Mouse (Mus musculus): ENCODE results near the gene Rnf157. TPM values are rescaled to one million over a fixed set of nuclear protein-coding genes. Genes with fewer than 3 reads are reported as not detected.

Gene Rnf157
- polyA plus RNA-seq, 1 experiment from 2014 or later: 14.1 TPM

GRCm38 (mm10) chr11:116397517-116398347 is 15.1 kb downstream of the Rnf157 start:
- H3K36me3 ChIP-seq (ENCODE audit: control insufficient read depth, insufficient read depth, low read length): peaks cover 3% of the 10 kb centered on the region; the same call in 1 of the 2 replicates
- H3K4me1 ChIP-seq (ENCODE audit: control insufficient read depth, insufficient read depth, low read length): no peaks in the 10 kb centered on the region
- H3K9me3 ChIP-seq (ENCODE audit: control insufficient read depth, low read length): no peaks in the 10 kb centered on the region
- no peak overlapping the region for H3K4me3 ChIP-seq (ENCODE audit: low read length)
- H3K27ac ChIP-seq (ENCODE audit: low read depth, low read length): no peak overlapping the region
- H3K27me3 ChIP-seq (ENCODE audit: control insufficient read depth, insufficient read depth, low read length): no peaks in the 10 kb centered on the region
- no peak overlapping the region for H3K4me2 ChIP-seq (replicated peaks; ENCODE audit: low read depth, low read length)
- 73% methylated on average over 8 of the region's 8 CpGs for WGBS
- ATAC-seq (ENCODE audit: low FRiP score, low TSS enrichment): no peak
- H3K9ac ChIP-seq (ENCODE audit: low read depth, low read length): no peak overlapping the region

- Histone ChIP-seq H3K9ac (ENCODE audit: low read depth, low read length) (no peak overlapping the region), H3K36me3 (ENCODE audit: control insufficient read depth, insufficient read depth, low read length) (peaks cover 3% of the 10 kb centered on the region; the same call in 1 of the 2 replicates), H3K27me3 (ENCODE audit: control insufficient read depth, insufficient read depth, low read length) (no peaks in the 10 kb centered on the region), H3K27ac (ENCODE audit: low read depth, low read length) (no peak overlapping the region), H3K9me3 (ENCODE audit: control insufficient read depth, low read length) (no peaks in the 10 kb centered on the region), H3K4me1 (ENCODE audit: control insufficient read depth, insufficient read depth, low read length) (no peaks in the 10 kb centered on the region), H3K4me2 (replicated peaks; ENCODE audit: low read depth, low read length) (no peak overlapping the region), H3K4me3 (ENCODE audit: low read length) (no peak overlapping the region)
- no peak for ATAC-seq (ENCODE audit: low FRiP score, low TSS enrichment)
- 94% methylated on average over 3 of the region's 3 CpGs for WGBS
These were observed 15.9 kb downstream of the Rnf157 start for GRCm38 (mm10) chr11:116396934-116397330.

- WGBS: 90% methylated on average over 11 of the region's 11 CpGs
- H3K4me3 ChIP-seq (ENCODE audit: low read length): no peak overlapping the region
- no peak overlapping the region for H3K27ac ChIP-seq (ENCODE audit: low read depth, low read length)
- H3K4me2 ChIP-seq (replicated peaks; ENCODE audit: low read depth, low read length): no peak overlapping the region
- peaks cover 3% of the 10 kb centered on the region; the same call in 1 of the 2 replicates for H3K36me3 ChIP-seq (ENCODE audit: control insufficient read depth, insufficient read depth, low read length)
- no peaks in the 10 kb centered on the region for H3K9me3 ChIP-seq (ENCODE audit: control insufficient read depth, low read length)
- no peaks in the 10 kb centered on the region for H3K4me1 ChIP-seq (ENCODE audit: control insufficient read depth, insufficient read depth, low read length)
- ATAC-seq (ENCODE audit: low FRiP score, low TSS enrichment): no peak
- no peaks in the 10 kb centered on the region for H3K27me3 ChIP-seq (ENCODE audit: control insufficient read depth, insufficient read depth, low read length)
- no peak overlapping the region for H3K9ac ChIP-seq (ENCODE audit: low read depth, low read length)
These were observed 16.4 kb downstream of the Rnf157 start for GRCm38 (mm10) chr11:116396276-116396933.

GRCm38 (mm10) chr11:116394769-116395168 is 18.1 kb downstream of the Rnf157 start:
- H3K9me3 ChIP-seq (ENCODE audit: control insufficient read depth, low read length): no peaks in the 10 kb centered on the region
- no peaks in the 10 kb centered on the region for H3K27me3 ChIP-seq (ENCODE audit: control insufficient read depth, insufficient read depth, low read length)
- peaks cover 3% of the 10 kb centered on the region; the same call in 1 of the 2 replicates for H3K36me3 ChIP-seq (ENCODE audit: control insufficient read depth, insufficient read depth, low read length)
- no peak overlapping the region for H3K4me3 ChIP-seq (ENCODE audit: low read length)
- H3K4me1 ChIP-seq (ENCODE audit: control insufficient read depth, insufficient read depth, low read length): no peaks in the 10 kb centered on the region
- H3K27ac ChIP-seq (ENCODE audit: low read depth, low read length): no peak overlapping the region
- WGBS: 85% methylated on average over 4 of the region's 4 CpGs
- no peak overlapping the region for H3K9ac ChIP-seq (ENCODE audit: low read depth, low read length)
- ATAC-seq (ENCODE audit: low FRiP score, low TSS enrichment): no peak
- H3K4me2 ChIP-seq (replicated peaks; ENCODE audit: low read depth, low read length): no peak overlapping the region; the same call in 1 of the 2 replicates

- Histone ChIP-seq H3K27me3 (ENCODE audit: control insufficient read depth, insufficient read depth, low read length) (no peaks in the 10 kb centered on the region), H3K4me2 (replicated peaks; ENCODE audit: low read depth, low read length) (no peak overlapping the region; the same call in 1 of the 2 replicates), H3K9me3 (ENCODE audit: control insufficient read depth, low read length) (no peaks in the 10 kb centered on the region), H3K36me3 (ENCODE audit: control insufficient read depth, insufficient read depth, low read length) (no peaks in the 10 kb centered on the region), H3K4me3 (ENCODE audit: low read length) (no peak overlapping the region), H3K27ac (ENCODE audit: low read depth, low read length) (peak overlapping the region; percentile 14; the same call in 1 of the 2 replicates), H3K9ac (ENCODE audit: low read depth, low read length) (no peak overlapping the region), H3K4me1 (ENCODE audit: control insufficient read depth, insufficient read depth, low read length) (peaks cover 19% of the 10 kb centered on the region)
- ATAC-seq (ENCODE audit: low FRiP score, low TSS enrichment): peak; percentile 8; the same call in 1 of the 2 replicates
- 65% methylated on average over 14 of the region's 14 CpGs for WGBS
These were observed 23.9 kb downstream of the Rnf157 start for GRCm38 (mm10) chr11:116388841-116389480.

GRCm38 (mm10) chr11:116387086-116388071 is 25.5 kb downstream of the Rnf157 start:
- H3K4me2 ChIP-seq (replicated peaks; ENCODE audit: low read depth, low read length): peak overlapping the region; percentile 39
- no peaks in the 10 kb centered on the region for H3K27me3 ChIP-seq (ENCODE audit: control insufficient read depth, insufficient read depth, low read length)
- peak; percentile 92 for ATAC-seq (ENCODE audit: low FRiP score, low TSS enrichment)
- no peaks in the 10 kb centered on the region for H3K36me3 ChIP-seq (ENCODE audit: control insufficient read depth, insufficient read depth, low read length)
- H3K27ac ChIP-seq (ENCODE audit: low read depth, low read length): peak overlapping the region; percentile 82
- WGBS: 10% methylated on average over 15 of the region's 16 CpGs
- peak overlapping the region; percentile 31; the same call in 1 of the 2 replicates for H3K9ac ChIP-seq (ENCODE audit: low read depth, low read length)
- no peaks in the 10 kb centered on the region for H3K9me3 ChIP-seq (ENCODE audit: control insufficient read depth, low read length)
- peaks cover 19% of the 10 kb centered on the region for H3K4me1 ChIP-seq (ENCODE audit: control insufficient read depth, insufficient read depth, low read length)
- peak overlapping the region; percentile 19 for H3K4me3 ChIP-seq (ENCODE audit: low read length)

GRCm38 (mm10) chr11:116385999-116386398 is 26.8 kb downstream of the Rnf157 start:
- Histone ChIP-seq H3K36me3 (ENCODE audit: control insufficient read depth, insufficient read depth, low read length) (no peaks in the 10 kb centered on the region), H3K4me1 (ENCODE audit: control insufficient read depth, insufficient read depth, low read length) (peaks cover 19% of the 10 kb centered on the region), H3K27me3 (ENCODE audit: control insufficient read depth, insufficient read depth, low read length) (no peaks in the 10 kb centered on the region), H3K9ac (ENCODE audit: low read depth, low read length) (no peak overlapping the region), H3K4me2 (replicated peaks; ENCODE audit: low read depth, low read length) (no peak overlapping the region), H3K27ac (ENCODE audit: low read depth, low read length) (peak overlapping the region; percentile 82; the same call in 1 of the 2 replicates), H3K4me3 (ENCODE audit: low read length) (no peak overlapping the region), H3K9me3 (ENCODE audit: control insufficient read depth, low read length) (no peaks in the 10 kb centered on the region)
- 38% methylated on average over 5 of the region's 5 CpGs for WGBS
- no peak for ATAC-seq (ENCODE audit: low FRiP score, low TSS enrichment)

- Histone ChIP-seq H3K27me3 (ENCODE audit: control insufficient read depth, insufficient read depth, low read length) (no peaks in the 10 kb centered on the region), H3K4me2 (replicated peaks; ENCODE audit: low read depth, low read length) (no peak overlapping the region), H3K36me3 (ENCODE audit: control insufficient read depth, insufficient read depth, low read length) (no peaks in the 10 kb centered on the region), H3K4me3 (ENCODE audit: low read length) (no peak overlapping the region), H3K4me1 (ENCODE audit: control insufficient read depth, insufficient read depth, low read length) (peaks cover 19% of the 10 kb centered on the region), H3K27ac (ENCODE audit: low read depth, low read length) (peak overlapping the region; percentile 59; the same call in 1 of the 2 replicates), H3K9ac (ENCODE audit: low read depth, low read length) (no peak overlapping the region), H3K9me3 (ENCODE audit: control insufficient read depth, low read length) (no peaks in the 10 kb centered on the region)
- no peak for ATAC-seq (ENCODE audit: low FRiP score, low TSS enrichment)
- 60% methylated on average over 11 of the region's 11 CpGs for whole genome bisulfite sequencing
These were observed 28.7 kb downstream of the Rnf157 start for GRCm38 (mm10) chr11:116384171-116384570.

Measured in kidney, embryonic 14.5 days (tissue).